Mouse (Mus musculus): ENCODE measurements at regions not wholly inside any gene's neighbourhood (a gene's known extent, or its start where the extent isn't known, plus 50 kb on each side); places are given as distances from the start of the nearest gene placed in this dataset.

DNA sequence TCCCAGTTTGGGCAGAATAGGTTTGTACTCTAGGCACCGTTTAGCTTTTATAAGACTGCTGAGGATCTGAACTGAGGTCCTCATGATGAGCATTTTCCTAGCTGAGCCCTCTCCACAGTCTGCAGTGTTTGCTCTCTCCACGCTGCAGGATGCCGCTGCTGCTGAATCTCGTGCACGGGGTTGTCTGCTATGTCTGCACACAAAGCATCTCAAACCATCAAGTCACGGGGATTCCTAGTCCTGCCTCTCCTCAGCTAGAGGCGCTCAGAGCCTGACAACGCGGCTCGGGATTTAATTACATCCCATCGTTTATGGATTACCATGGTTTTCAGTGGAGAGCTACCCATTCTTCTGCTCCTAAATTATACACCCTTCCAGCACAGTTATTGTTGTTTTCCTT is 175.6 kb downstream of the Rnf144b start:
- no peak for DNase-seq (ENCODE audit: low read depth, low spot score)

DNA sequence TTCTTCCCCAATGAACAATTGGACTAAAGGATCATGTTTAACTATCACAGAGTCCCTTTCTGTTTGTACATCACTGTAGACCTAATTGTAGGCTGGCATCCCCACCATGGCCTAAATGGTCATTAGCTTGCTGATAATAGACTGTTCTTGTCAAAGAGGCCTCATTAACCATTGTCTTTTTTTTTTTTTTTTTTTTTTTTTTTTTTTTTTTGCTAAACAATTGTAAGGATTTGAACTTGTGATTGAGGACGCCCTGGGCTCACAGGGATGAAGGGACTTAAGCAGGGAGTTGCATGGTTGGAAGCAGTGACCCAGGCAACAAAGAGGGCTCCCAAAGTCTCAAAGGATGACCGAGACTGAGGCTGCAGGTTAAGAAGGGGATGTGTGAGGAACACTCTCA is 178.0 kb downstream of the Rnf144b start:
- no peak for DNase-seq (ENCODE audit: low read depth, low spot score)

DNA sequence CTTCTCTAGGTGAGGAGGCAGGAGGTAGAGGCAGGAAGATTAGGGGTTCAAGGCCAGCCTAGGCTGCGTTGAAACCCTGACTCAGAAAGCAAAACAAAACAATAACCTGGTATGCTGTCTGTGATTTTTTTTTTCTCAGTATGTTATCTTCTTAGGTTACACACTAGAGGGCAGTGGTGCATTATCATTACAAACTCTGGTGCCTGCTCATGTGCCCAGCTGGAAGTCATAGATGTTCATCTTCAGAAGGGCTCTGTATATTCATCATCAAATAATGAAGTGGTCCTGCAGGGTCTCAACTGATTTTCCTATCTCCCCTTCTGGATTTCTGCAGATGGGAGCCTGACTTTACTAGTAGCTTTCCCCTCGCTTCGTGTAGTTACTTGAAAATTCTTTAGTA is 178.6 kb downstream of the Rnf144b start:
- DNase-seq (ENCODE audit: low read depth, low spot score): peak; percentile 32

DNA sequence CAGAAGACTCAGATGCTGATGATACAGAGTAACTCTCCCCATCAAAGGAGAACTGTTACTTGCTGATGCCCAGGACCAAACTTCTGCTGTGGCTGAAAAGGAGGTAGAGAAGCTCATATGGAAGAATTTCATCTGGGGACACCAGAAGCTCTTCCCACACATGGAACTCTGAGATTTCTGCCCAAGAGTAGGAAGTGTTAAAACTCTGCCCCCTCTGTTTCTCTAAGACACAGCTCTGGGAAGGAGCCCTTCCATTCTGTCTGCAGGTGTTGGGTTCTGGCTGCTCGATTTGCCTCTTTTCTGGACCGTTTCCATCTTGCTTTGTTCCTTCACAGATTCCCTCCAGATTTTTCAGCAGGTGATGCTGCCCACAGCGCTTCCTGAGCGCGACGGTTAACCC is 187.0 kb downstream of the Rnf144b start:
- no peak for DNase-seq (ENCODE audit: low read depth, low spot score)

- DNase-seq (ENCODE audit: low read depth, low spot score): no peak
Observed at GRCm38 (mm10) chr13:47310751-47311202, 188.3 kb downstream of the Rnf144b start.

DNA sequence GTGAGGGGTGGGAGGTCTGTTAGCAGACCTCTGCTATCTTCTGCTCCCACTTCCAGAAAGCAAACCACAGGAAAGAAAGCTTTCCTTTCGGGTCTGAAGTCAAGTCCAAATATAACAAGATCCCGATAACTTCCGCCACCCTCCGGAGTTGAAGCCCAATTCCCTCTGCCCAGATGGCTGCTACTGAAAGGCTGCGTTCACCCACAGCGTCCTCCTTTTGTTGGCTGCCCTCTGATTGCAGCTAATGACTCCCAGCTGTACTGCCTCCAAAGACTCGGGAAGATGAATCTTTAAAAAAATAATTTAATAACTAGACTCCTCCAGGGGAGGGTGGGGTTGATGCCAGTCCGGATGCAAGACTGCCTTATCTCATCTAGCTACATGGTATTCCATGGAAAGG is 197.1 kb downstream of the Rnf144b start:
- no peak for DNase-seq (ENCODE audit: low read depth, low spot score)

- no peak for DNase-seq (ENCODE audit: low read depth, low spot score)
Observed at GRCm38 (mm10) chr13:47321876-47322275, 199.4 kb downstream of the Rnf144b start.

GRCm38 (mm10) chr13:47335996-47336684 is 213.7 kb downstream of the Rnf144b start:
- no peak for DNase-seq (ENCODE audit: low read depth, low spot score)

GRCm38 (mm10) chr13:47336865-47337441 is 214.5 kb downstream of the Rnf144b start:
- DNase-seq (ENCODE audit: low read depth, low spot score): no peak

DNA sequence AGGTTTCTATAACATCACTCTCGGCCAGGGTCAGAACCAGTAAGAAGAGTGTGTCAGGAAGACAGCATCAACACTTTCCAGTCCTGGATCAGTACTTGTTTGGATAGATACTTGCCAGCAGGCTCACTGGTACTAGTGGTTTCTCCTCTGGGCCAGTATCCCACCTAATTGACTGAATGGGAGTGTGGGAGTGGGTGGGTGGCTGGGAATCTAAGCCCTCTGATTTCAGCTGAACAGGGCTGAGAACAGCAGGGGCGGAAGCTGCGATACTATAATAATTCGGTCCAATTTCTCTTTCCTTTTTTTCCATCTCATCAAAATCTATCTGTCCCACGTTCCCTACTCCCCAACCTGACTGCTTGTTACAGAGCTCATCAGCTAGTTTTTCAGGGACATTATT is 217.0 kb downstream of the Rnf144b start:
- no peak for DNase-seq (ENCODE audit: low read depth, low spot score)

DNA sequence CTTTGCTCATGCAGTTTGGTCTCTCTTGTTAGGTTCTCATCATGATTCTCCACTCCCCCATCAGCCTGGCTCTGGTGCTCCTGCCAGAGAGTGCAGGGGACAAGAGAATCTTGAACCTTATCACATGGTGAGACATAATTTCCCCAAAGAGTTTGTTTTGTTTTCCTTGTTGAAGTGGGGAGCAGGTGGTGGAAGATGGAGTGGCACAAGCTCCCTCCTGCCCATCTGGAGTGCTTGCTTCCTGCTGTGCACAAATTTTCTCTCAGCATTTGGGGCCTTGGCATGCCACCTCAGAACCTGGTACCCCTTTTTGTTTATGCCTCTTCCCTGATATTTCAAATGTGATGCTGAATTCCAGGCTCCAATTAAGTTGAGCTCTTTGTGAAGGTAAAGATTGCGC is 219.9 kb downstream of the Rnf144b start:
- DNase-seq (ENCODE audit: low read depth, low spot score): no peak

- no peak for DNase-seq (ENCODE audit: low read depth, low spot score)
Observed at GRCm38 (mm10) chr13:47345576-47345975, 223.1 kb downstream of the Rnf144b start.

DNA sequence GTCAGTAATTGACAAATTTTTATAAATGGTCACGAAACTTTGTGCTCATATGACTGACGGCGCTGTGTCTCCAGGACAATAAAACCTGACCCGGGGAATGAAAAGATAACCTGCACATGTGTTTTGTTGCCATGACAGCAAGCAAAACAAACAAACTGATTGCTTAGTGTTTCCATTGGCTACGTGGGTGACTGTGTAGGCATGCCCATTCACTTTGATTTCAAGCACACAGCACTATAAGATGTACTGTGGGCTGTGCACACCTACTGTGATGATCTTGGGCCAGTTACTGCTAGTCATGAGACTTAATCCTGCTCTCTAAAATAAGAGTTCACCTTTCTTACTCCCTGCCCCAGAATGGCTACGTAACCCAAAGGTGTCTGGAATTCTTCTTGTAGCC is 225.4 kb downstream of the Rnf144b start:
- DNase-seq (ENCODE audit: low read depth, low spot score): no peak

- DNase-seq (ENCODE audit: low read depth, low spot score): peak; percentile 9
Observed at GRCm38 (mm10) chr13:47348517-47349145, 226.2 kb downstream of the Rnf144b start.

DNA sequence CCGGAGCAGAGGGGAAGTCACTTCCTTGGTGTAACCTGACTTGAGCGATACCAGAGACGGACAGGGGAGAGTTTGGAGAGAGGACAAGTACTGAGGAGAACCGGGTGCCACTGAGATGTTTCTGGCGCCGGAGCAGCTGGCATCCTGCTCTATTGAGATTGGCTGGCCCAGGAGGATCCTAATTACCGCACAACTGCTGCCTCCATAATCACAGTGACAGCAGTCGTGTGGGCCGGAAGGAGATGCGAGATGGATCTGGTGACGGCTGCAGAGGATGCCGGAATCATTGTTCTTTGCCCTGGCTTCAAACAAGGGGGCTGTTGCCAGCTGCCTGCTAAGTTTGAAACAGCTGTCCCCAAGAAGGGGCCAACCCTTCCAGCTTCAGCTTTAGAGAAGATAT is 232.0 kb downstream of the Rnf144b start:
- no peak for DNase-seq (ENCODE audit: low read depth, low spot score)

GRCm38 (mm10) chr13:47355169-47355568 is 232.7 kb downstream of the Rnf144b start:
- DNase-seq (ENCODE audit: low read depth, low spot score): no peak

DNA sequence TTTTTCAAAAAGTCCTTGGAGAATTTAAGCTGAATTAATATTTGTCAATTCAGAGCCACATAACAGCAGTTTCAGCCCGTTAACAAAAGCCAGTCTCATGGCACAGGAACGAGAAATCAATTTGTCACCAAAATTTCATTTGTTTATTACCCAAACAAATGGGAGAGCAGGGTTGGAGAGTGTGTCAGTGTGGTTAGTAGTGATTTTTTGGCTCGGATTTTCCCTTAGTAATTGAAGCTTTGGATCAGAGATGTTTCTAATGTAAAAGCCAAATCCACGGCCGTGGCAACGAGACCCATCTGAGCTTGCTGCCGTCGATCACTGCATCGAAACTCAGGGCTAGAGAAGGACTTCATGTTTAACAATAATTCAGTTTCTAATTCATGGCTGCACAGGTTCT is 236.5 kb downstream of the Rnf144b start:
- no peak for DNase-seq (ENCODE audit: low read depth, low spot score)

DNA sequence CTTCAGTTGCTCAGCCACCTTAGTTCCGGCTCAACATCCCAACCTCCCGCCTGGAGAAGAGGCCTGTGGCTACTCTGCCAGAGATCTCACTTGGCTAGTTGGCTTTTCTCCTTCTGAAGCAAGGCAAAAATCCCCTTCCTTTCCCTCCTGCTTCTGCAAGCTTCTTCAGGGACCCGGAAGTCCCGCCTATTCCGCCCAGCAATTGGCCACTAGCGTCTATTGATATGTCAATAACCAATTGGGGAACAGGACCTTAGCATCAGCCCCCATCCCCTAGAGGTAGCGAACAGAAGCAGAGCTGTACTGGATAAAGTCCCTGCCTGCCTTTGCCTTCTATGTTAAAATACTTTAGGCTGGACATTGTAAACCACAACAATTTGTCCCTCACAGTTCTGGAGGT is 243.3 kb downstream of the Rnf144b start:
- DNase-seq (ENCODE audit: low read depth, low spot score): no peak

DNA sequence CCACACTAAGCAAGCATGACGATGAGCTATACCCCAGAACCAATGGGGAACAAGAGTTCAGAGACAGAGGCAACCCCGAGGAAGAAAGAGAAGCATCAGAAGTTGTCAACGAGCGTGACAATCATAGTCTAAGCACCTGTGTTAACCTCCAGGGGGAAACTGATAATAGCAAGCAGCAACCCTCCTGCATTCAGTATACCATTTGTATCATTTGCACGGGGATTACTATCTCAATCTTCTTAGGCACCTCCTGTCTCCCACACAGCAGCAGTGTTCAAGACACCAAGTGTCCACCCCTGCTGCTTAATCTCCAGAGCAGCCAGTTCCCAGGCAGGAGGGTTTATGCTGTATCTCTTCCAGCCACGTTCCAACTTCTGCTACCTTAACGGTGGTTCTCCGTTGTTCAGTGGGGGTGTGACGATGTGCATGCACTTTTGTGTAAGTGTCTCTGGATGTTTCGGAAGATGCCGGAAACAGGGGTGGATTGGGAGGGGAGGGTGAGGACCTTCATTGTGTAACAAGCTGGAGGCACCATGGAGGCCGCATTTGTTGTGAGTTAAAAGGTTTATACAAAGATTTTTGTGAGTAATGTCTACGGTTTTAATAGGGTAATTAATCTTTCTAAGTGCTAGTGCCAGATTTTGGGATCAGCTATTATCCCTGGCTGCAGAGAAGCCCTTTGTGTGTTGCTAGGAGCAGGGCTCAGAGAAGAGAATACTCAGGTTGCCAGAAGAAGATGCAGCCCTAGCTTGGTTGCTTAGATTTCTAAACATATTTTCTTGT is 245.8 kb downstream of the Rnf144b start:
- no peak for DNase-seq (ENCODE audit: low read depth, low spot score)

GRCm38 (mm10) chr13:47374583-47374982 is 252.1 kb downstream of the Rnf144b start:
- DNase-seq (ENCODE audit: low read depth, low spot score): no peak

DNA sequence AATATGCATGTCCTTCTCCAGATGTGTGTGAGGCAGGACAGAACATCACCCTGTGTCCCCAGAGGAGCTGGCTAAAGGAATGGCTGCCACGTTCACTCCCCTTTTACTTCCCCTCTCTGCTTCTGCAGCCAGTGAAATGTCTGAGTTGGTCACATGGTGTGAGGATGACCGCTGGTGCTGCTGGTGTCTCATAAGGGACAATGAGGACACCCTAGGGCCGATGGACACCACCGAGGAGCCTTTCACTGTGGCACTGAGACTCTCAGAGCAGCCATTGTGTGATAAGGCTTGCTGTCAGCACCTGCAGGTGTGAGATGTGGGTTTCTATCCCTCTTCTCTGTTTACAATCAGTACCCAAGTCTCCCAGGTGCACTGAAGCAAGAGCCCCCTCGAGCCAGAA is 268.6 kb downstream of the Rnf144b start:
- DNase-seq (ENCODE audit: low read depth, low spot score): no peak

GRCm38 (mm10) chr13:47397726-47398350 is 275.4 kb downstream of the Rnf144b start:
- no peak for DNase-seq (ENCODE audit: low read depth, low spot score)

Measured in retina, adult 2 months (tissue).